Mouse (Mus musculus): Measurements from ENCODE around the gene Gm21394.
"Not testable (repeated sequence)": the region's sequence is repeated elsewhere in the genome, so short reads cannot be mapped to it uniquely, and the experiment has no call there.

- not testable (repeated sequence) for TF ChIP-seq CTCF (IDR thresholded peaks at IDR 0.05; ENCODE audit: extremely low read depth, insufficient read depth, insufficient read length, insufficient replicate concordance); POLR2A (IDR thresholded peaks at IDR 0.05; ENCODE audit: low read depth, low read length)
Observed at GRCm38 (mm10) chrY:84564807-84565206, at the start of gene Gm21394.
